Mouse (Mus musculus) kidney, adult 2 months (tissue): ENCODE results near the gene Ets1.

Source experiments
- CTCF ChIP-seq: fragments of 200-500 bp; conservative IDR thresholded peaks from 2 replicates; pipeline ENCODE4 v1.5.1; 2011; ENCODE audit warnings: low read depth, mild to moderate bottlenecking, control low read depth, low read length, moderate library complexity, mixed read lengths; ENCODE audit not compliant: insufficient read depth, insufficient read length
- POLR2A ChIP-seq: fragments of 200-500 bp; IDR thresholded peaks from one replicate; pipeline ENCODE4 v1.6.1; 2011; ENCODE audit warnings: low read depth, low read length, control low read depth

DNA sequence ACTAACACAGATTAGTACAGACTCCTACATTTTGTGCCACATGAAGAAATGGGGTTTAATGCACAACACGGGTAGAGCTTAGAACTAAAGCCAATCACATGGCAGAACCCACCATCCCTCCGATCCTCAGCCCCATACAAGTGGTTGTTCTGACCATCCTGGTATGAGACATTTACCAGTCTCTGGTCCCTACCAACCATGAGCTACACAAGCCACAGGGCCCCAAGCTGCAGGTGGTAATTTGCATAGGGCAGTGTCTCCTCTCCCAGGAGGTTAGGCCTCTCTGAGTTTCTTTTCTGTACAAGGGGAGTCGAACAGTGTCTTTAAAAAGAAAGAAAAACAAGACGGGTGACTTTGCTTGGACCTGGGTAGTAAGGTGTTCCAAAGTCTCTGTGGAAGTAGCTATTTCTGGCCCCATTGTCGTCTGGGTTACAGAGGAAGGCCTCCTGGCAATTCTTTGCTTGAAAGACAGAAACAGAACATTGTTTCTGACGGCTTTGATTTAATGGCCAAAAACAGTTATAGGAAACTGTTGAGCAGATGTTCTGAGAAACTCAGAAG lies 23.1 kb upstream of the Ets1 start:
- TF ChIP-seq POLR2A (no peak), CTCF (no peak)
